Mouse (Mus musculus) thymus, postnatal 25 days (tissue): Measurements from ENCODE around the gene Peg10.
"Not testable (repeated sequence)": the region's sequence is repeated elsewhere in the genome, so short reads cannot be mapped to it uniquely, and the experiment has no call there.

Experiments used
- DNase-seq: peaks from one replicate; pipeline ENCODE4 v3.0.0; 2022

Peg10 gene

DNA sequence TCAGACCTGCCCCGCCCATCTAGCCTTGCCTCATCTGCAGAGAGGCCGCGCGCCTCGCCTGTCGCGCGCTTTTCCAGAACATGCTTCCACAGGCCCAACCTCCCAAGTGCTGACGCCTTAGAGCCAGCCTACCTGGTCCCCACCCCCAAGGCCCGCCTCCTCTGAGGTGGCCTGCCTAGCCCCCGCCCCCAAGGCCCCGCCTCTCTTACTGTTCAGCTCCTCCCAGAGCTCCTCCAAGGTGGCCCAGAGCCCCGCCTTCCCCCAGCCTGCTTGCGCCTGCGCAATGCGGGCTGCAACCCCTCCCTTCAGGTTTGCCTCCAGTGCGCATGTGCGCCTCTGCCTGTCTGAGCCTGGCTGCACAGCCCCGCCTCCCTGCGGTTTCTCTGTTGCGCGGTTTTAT is 2.0 kb downstream of the Peg10 start:
- DNase-seq = peak; percentile 83

GRCm38 (mm10) chr6:4751355-4751754 is 4.2 kb downstream of the Peg10 start:
- DNase-seq = no peak

GRCm38 (mm10) chr6:4754286-4754685 is 7.2 kb downstream of the Peg10 start:
- DNase-seq = no peak

DNA sequence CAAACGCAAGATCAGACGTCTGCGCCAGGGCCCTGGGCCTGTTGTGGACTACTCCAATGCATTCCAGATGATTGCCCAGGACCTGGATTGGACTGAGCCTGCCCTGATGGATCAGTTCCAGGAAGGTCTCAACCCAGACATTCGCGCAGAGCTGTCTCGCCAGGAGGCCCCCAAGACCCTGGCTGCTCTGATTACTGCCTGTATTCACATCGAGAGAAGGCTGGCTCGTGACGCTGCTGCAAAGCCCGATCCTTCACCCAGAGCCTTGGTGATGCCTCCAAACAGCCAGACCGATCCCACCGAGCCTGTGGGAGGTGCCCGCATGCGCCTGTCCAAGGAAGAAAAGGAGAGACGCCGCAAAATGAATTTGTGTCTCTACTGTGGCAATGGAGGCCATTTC is 7.8 kb downstream of the Peg10 start:
- DNase-seq = no peak

DNA sequence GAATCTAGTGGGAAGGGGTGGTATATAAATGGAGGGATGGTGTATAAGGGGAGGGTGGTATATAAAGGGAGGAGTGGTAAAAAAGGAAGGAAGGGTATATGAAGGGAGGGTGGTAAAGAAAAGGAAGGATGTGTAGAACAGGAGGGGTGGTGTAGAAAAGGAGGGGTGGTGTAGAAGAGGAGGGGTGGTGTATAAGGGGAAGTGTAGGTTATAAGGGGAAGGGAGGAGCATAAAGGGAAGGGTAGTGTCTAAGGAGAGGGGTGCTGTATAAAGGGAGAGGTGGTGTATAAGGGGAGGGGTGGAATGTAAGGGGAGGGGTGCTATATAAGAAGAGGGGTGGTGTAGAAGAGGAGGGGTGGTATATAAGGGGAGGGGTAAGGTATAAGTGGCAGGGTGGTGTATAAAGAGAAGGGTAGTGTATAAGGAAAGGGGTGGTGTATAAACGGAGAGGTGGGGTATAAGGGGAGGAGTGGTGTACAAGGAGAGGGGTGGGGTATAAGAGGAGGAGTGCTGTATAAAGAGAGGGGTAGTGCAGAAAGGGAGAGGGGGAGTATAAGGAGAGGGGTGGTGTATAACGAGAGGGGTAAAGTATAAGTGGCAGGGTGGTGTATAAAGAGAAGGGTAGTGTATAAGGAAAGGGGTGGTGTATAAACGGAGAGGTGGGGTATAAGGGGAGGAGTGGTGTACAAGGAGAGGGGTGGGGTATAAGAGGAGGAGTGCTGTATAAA is 14.5 kb downstream of the Peg10 start:
- DNase-seq = not testable (repeated sequence)

DNA sequence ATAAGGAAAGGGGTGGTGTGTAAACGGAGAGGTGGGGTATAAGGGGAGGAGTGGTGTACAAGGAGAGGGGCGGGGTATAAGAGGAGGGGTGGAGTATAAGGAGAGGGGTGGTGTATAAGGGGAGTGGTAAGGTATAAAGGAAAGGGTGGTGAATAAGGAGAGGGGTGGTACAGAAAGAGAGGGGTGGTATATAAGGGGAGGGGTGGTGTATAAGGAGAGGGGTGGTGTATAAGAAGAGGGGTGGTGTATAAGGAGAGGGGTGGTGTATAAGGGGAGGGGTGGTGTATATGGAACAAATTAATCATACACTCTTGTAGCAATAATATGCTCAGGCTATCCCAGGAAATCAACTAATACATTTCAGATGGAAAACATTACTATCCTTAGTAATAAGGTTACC is 15.1 kb downstream of the Peg10 start:
- no peak for DNase-seq

- no peak for DNase-seq
Observed at GRCm38 (mm10) chr6:4796281-4796680, 49.2 kb downstream of the Peg10 start.

DNA sequence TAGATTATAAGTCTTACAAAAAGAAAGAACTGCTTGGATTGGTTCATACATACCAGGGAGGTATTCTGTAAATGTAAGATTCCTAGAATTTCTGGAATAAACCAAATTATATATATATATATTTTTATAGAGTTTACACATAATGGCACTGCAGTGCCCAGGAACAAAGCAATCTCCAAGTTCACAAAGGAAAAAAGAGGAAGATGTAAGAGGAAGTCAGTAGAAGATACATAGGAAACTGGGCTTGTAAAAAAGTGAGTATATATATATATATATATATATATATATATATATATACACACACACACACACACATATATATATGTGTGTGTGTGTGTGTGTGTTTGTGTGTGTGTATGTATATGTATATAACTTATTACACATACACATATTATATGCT is 50.2 kb downstream of the Peg10 start:
- DNase-seq = not testable (repeated sequence)

- DNase-seq = no peak
Observed at GRCm38 (mm10) chr6:4798382-4798781, 51.3 kb downstream of the Peg10 start.

GRCm38 (mm10) chr6:4799359-4799758 is 52.3 kb downstream of the Peg10 start:
- DNase-seq = no peak

- no peak for DNase-seq
Observed at GRCm38 (mm10) chr6:4806981-4807380, 59.9 kb downstream of the Peg10 start.
